Mouse (Mus musculus) retina, postnatal 1 day (tissue): ENCODE measurements around the gene Psat1.

Source experiments
- DNase-seq: peaks from one replicate; pipeline ENCODE4 v3.0.0-alpha.2; 2012

Psat1 gene

GRCm38 (mm10) chr19:15947237-15947636 lies at the start of gene Psat1:
Psat1 (minus strand) TSS chr19:15947337.
- no peak for DNase-seq

- no peak for DNase-seq
Measured at GRCm38 (mm10) chr19:15990102-15990501, 43.0 kb upstream of the Psat1 start.

- no peak for DNase-seq
Measured at GRCm38 (mm10) chr19:15985172-15985713, 38.1 kb upstream of the Psat1 start.

- DNase-seq = peak; percentile 95
Measured at GRCm38 (mm10) chr19:15984449-15985171, 37.5 kb upstream of the Psat1 start, which contains the start of gene Cep78. Cep78 (minus strand) TSS chr19:15984989.

- peak; percentile 31 for DNase-seq
Measured at GRCm38 (mm10) chr19:15983739-15984344, 36.7 kb upstream of the Psat1 start.

GRCm38 (mm10) chr19:15982926-15983738 lies 36.0 kb upstream of the Psat1 start:
- DNase-seq = peak; percentile 43

GRCm38 (mm10) chr19:15981861-15982260 lies 34.7 kb upstream of the Psat1 start:
- peak; percentile 78 for DNase-seq

- no peak for DNase-seq
Measured at GRCm38 (mm10) chr19:15973365-15973764, 26.2 kb upstream of the Psat1 start.

- peak; percentile 84 for DNase-seq
Measured at GRCm38 (mm10) chr19:15965082-15965481, 17.9 kb upstream of the Psat1 start.

- DNase-seq = no peak
Measured at GRCm38 (mm10) chr19:15964533-15964932, 17.4 kb upstream of the Psat1 start.

GRCm38 (mm10) chr19:15963011-15963695 lies 16.0 kb upstream of the Psat1 start:
- no peak for DNase-seq

GRCm38 (mm10) chr19:15962313-15962712 lies 15.2 kb upstream of the Psat1 start:
- DNase-seq = no peak

GRCm38 (mm10) chr19:15950225-15950624 lies 3.1 kb upstream of the Psat1 start:
- DNase-seq = peak; percentile 34

GRCm38 (mm10) chr19:15948867-15949266 lies 1.7 kb upstream of the Psat1 start:
- no peak for DNase-seq

- DNase-seq = no peak
Measured at GRCm38 (mm10) chr19:15948426-15948825, 1.3 kb upstream of the Psat1 start.

GRCm38 (mm10) chr19:15946663-15947062 lies 474 bp downstream of the Psat1 start:
- DNase-seq = no peak

- DNase-seq = no peak
Measured at GRCm38 (mm10) chr19:15943117-15943423, 4.1 kb downstream of the Psat1 start.

- no peak for DNase-seq
Measured at GRCm38 (mm10) chr19:15942421-15943116, 4.6 kb downstream of the Psat1 start.

- no peak for DNase-seq
Measured at GRCm38 (mm10) chr19:15941399-15941798, 5.7 kb downstream of the Psat1 start.

GRCm38 (mm10) chr19:15925719-15926045 lies 21.5 kb downstream of the Psat1 start:
- DNase-seq = peak; percentile 79

GRCm38 (mm10) chr19:15924866-15925718 lies 22.0 kb downstream of the Psat1 start:
- peak; percentile 96 for DNase-seq
